Comparison of ENCODE assay signal across 8 mouse cellular contexts in genomic region chr10:67646659-67647559, GRCm38 (mm10).
DNase-seq lines count a peak whose midpoint lies in the region; ATAC-seq lines count a peak whose summit lies in the region.

No protein-coding gene starts in this region.

- ATAC-seq in embryonic facial prominence, embryonic 11.5 days (replicated peaks; ENCODE audit: insufficient number of reproducible peaks, low FRiP score, low TSS enrichment, low read depth), result 0 out of 2 replicates have a peak, but pooled peaks have one; percentile 55
- ATAC-seq in midbrain, embryonic 14.5 days (ENCODE audit: low FRiP score, low TSS enrichment), result no peak

- H3K4me2 ChIP-seq in embryonic facial prominence, embryonic 11.5 days (ENCODE audit: low read depth, low read length), result peak overlapping the region; percentile 36
- peak overlapping the region; percentile 46 for H3K4me2 ChIP-seq in midbrain, embryonic 14.5 days (ENCODE audit: low read length)

- H3K27ac ChIP-seq in embryonic facial prominence, embryonic 11.5 days (replicated peaks; ENCODE audit: low read depth, low read length), result no peak overlapping the region
- H3K27ac ChIP-seq in midbrain, embryonic 14.5 days (replicated peaks; ENCODE audit: low read depth, low read length), result no peak overlapping the region

- WGBS in embryonic facial prominence, embryonic 11.5 days, result 7% methylated on average over 14 of the region's 14 CpGs
- WGBS in midbrain, embryonic 14.5 days, result 10% methylated on average over 14 of the region's 14 CpGs

- no peaks in the 10 kb centered on the region for H3K27me3 ChIP-seq in embryonic facial prominence, embryonic 11.5 days (ENCODE audit: control insufficient read depth, insufficient read depth, low read length)
- no peaks in the 10 kb centered on the region for H3K27me3 ChIP-seq in midbrain, embryonic 14.5 days (ENCODE audit: control insufficient read depth, insufficient read depth, low read length)

- no peaks in the 10 kb centered on the region for H3K9me3 ChIP-seq in embryonic facial prominence, embryonic 11.5 days (replicated peaks; ENCODE audit: control insufficient read depth, low read length)
- no peaks in the 10 kb centered on the region for H3K9me3 ChIP-seq in midbrain, embryonic 14.5 days (ENCODE audit: control insufficient read depth, low read length)

- no peaks in the 10 kb centered on the region; the same call in 1 of the 2 replicates for H3K4me1 ChIP-seq in embryonic facial prominence, embryonic 11.5 days (ENCODE audit: control insufficient read depth, insufficient read depth, low read length)
- H3K4me1 ChIP-seq in midbrain, embryonic 14.5 days (ENCODE audit: control insufficient read depth, insufficient read depth, low read length), result no peaks in the 10 kb centered on the region

- H3K36me3 ChIP-seq in embryonic facial prominence, embryonic 11.5 days (replicated peaks; ENCODE audit: control insufficient read depth, insufficient read depth, low read depth, low read length), result no peaks in the 10 kb centered on the region
- no peaks in the 10 kb centered on the region for H3K36me3 ChIP-seq in midbrain, embryonic 14.5 days (ENCODE audit: control insufficient read depth, insufficient read depth, low read length)

- no peak overlapping the region for H3K4me3 ChIP-seq in embryonic facial prominence, embryonic 11.5 days (ENCODE audit: low read depth, low read length)
- 0 out of 2 replicates have a peak overlapping the region, but pooled peaks have one; percentile 7 for H3K4me3 ChIP-seq in midbrain, embryonic 14.5 days (replicated peaks; ENCODE audit: low read depth, low read length)

- 0 out of 2 replicates have a peak overlapping the region, but pooled peaks have one; percentile 4 for H3K9ac ChIP-seq in embryonic facial prominence, embryonic 11.5 days (replicated peaks; ENCODE audit: low read length)
- H3K9ac ChIP-seq in midbrain, embryonic 14.5 days (replicated peaks; ENCODE audit: low read length), result no peak overlapping the region

- DNase-seq in right cerebral cortex, postnatal 4 days, result peak; percentile 7
- no peak for DNase-seq in right cerebral cortex, postnatal 25 days
- peak; percentile 13 for DNase-seq in embryonic facial prominence, embryonic 11.5 days (ENCODE audit: low spot score)
- DNase-seq in induced T-regulatory cell, adult 2 months (ENCODE audit: low read depth), result peak; percentile 86
- peak; percentile 45 for DNase-seq in midbrain, embryonic 14.5 days
- peak; percentile 31 to 44 for DNase-seq in thymus, postnatal 36 days
- no peak for DNase-seq in layer of hippocampus, adult 9-10 months (ENCODE audit: low spot score)
- no peak for DNase-seq in kidney, postnatal 25 days

Comparison
In these comparisons a context has a peak if more than half of its experiments do, and no peak if none do; other contexts are left out.
1. DNase-seq: peak in right cerebral cortex, postnatal 4 days (single experiment), embryonic facial prominence, embryonic 11.5 days (single experiment), induced T-regulatory cell, adult 2 months (single experiment), midbrain, embryonic 14.5 days (single experiment) and thymus, postnatal 36 days (2 of 2); none in right cerebral cortex, postnatal 25 days (single experiment), layer of hippocampus, adult 9-10 months (single experiment) and kidney, postnatal 25 days (0 of 2).